Mouse (Mus musculus) heart, postnatal 0 days (tissue): ENCODE measurements around the gene Trmt44. TPM values are rescaled to one million over a fixed set of nuclear protein-coding genes. Genes with fewer than 3 reads are reported as not detected.

Experiments used
- ATAC-seq: fragments of 200-750 bp; cut with Nextera tagmentation; 2 replicates; pipeline ENCODE4 v1.8.0; 2017; ENCODE audit warnings: low read depth, moderate number of reproducible peaks, moderate library complexity; ENCODE audit not compliant: insufficient read depth
- DNase-seq: peaks from one replicate; pipeline ENCODE4 v3.0.0-alpha.2; 2016; ENCODE audit warnings: low spot score
- H3K27ac ChIP-seq: fragments of 300-500 bp; sonication (generic); 2 replicates; pipeline ENCODE4 v1.5.1; 2014; ENCODE audit warnings: low read depth, mild to moderate bottlenecking
- H3K27me3 ChIP-seq: fragments of 300-500 bp; sonication (generic); 2 replicates; pipeline ENCODE4 v1.6.1; 2014; ENCODE audit warnings: low read length, mixed read lengths; ENCODE audit not compliant: control insufficient read depth, insufficient read depth
- H3K36me3 ChIP-seq: fragments of 300-500 bp; sonication (generic); replicated peaks from 2 replicates; pipeline ENCODE4 v1.6.1; 2014; ENCODE audit warnings: low read length, mixed read lengths; ENCODE audit not compliant: control insufficient read depth, insufficient read depth
- H3K4me1 ChIP-seq: fragments of 300-500 bp; sonication (generic); 2 replicates; pipeline ENCODE4 v1.6.1; 2014; ENCODE audit warnings: antibody characterized with exemption; ENCODE audit not compliant: control insufficient read depth, insufficient read depth
- H3K4me2 ChIP-seq: fragments of 300-500 bp; sonication (generic); 2 replicates; pipeline ENCODE4 v1.6.1; 2014; ENCODE audit warnings: low read depth, mild to moderate bottlenecking, low read length, moderate library complexity
- H3K4me3 ChIP-seq: fragments of 300-500 bp; sonication (generic); 2 replicates; pipeline ENCODE4 v1.5.1; 2014; ENCODE audit warnings: low read depth, low read length
- H3K9ac ChIP-seq: fragments of 300-500 bp; sonication (generic); replicated peaks from 2 replicates; pipeline ENCODE4 v1.6.1; 2014; ENCODE audit warnings: low read depth, low read length, mixed read lengths
- H3K9me3 ChIP-seq: fragments of 300-500 bp; sonication (generic); replicated peaks from 2 replicates; pipeline ENCODE4 v1.6.1; 2016; ENCODE audit warnings: low read length; ENCODE audit not compliant: control insufficient read depth
- CTCF ChIP-seq: IDR thresholded peaks from 2 replicates; pipeline ENCODE4 v1.5.1; 2016; ENCODE audit warnings: antibody characterized with exemption, control low read depth, low read depth
- EP300 ChIP-seq: IDR thresholded peaks from 2 replicates; pipeline ENCODE4 v1.6.1; 2016; ENCODE audit warnings: antibody characterized with exemption, low read depth
- WGBS: fragments of 180-500 bp; shearing (Covaris S2); extraction: QIAGEN DNeasy Blood & Tissue Kit; methylation state at CpG from one replicate; pipeline ENCODE4 v1.1.7; 2014; 5-methylcytosine and 5-hydroxymethylcytosine counted together
- polyA plus RNA-seq: library from polyadenylated mRNA; unstranded; fragments of >200 nt; fragmentation: Nextera tagmentation; extraction: Ambion mirVana; gene quantifications from 2 replicates; pipeline ENCODE4 v1.2.1, GENCODE M21; 2015
- total RNA-seq: library from RNA; depleted of rRNA; stranded (reverse); fragments of >200 nt; gene quantifications from 2 replicates; pipeline ENCODE4 v1.2.3, GENCODE M21; 2014; ENCODE audit warnings: low replicate concordance

Trmt44 gene
- total and polyA plus RNA-seq, 2 experiments from 2014 or later, result 2.6 to 7.3 TPM

GRCm38 (mm10) chr5:35556393-35556792, 18.5 kb downstream of the Trmt44 start:
- H3K36me3 ChIP-seq, result peaks cover 24% of the 10 kb centered on the region
- DNase-seq (no peak), ATAC-seq (no peak)
- TF ChIP-seq CTCF (no peak), EP300 (no peak)
- no peaks in the 10 kb centered on the region for H3K27me3 ChIP-seq
- no peak overlapping the region for H3K27ac ChIP-seq
- 87% methylated on average over 7 of the region's 7 CpGs for WGBS
- no peak overlapping the region for H3K4me2 ChIP-seq
- H3K4me3 ChIP-seq, result no peak overlapping the region
- peaks cover 29% of the 10 kb centered on the region for H3K4me1 ChIP-seq
- no peaks in the 10 kb centered on the region for H3K9me3 ChIP-seq
- H3K9ac ChIP-seq, result no peak overlapping the region

- Histone ChIP-seq H3K36me3 (peaks cover 20% of the 10 kb centered on the region), H3K9ac (no peak overlapping the region), H3K4me1 (peaks cover 6% of the 10 kb centered on the region; the same call in 1 of the 2 replicates), H3K9me3 (no peaks in the 10 kb centered on the region), H3K4me2 (no peak overlapping the region), H3K4me3 (no peak overlapping the region), H3K27me3 (no peaks in the 10 kb centered on the region), H3K27ac (no peak overlapping the region)
- 76% methylated on average over 4 of the region's 4 CpGs for WGBS
- TF ChIP-seq EP300, result no peak
- TF ChIP-seq CTCF, result no peak
- DNase-seq, result no peak
- ATAC-seq, result no peak
These were observed 21.9 kb downstream of the Trmt44 start for GRCm38 (mm10) chr5:35552838-35553539.

GRCm38 (mm10) chr5:35551855-35552837, 22.7 kb downstream of the Trmt44 start:
- no peaks in the 10 kb centered on the region for H3K27me3 ChIP-seq
- DNase-seq (no peak), ATAC-seq (no peak)
- H3K4me1 ChIP-seq, result no peaks in the 10 kb centered on the region
- H3K36me3 ChIP-seq, result peaks cover 15% of the 10 kb centered on the region
- H3K4me2 ChIP-seq, result no peak overlapping the region
- 43% methylated on average over 7 of the region's 7 CpGs for WGBS
- no peaks in the 10 kb centered on the region for H3K9me3 ChIP-seq
- H3K4me3 ChIP-seq, result no peak overlapping the region
- H3K9ac ChIP-seq, result no peak overlapping the region
- no peak for TF ChIP-seq CTCF
- no peak for TF ChIP-seq EP300
- no peak overlapping the region for H3K27ac ChIP-seq

- Histone ChIP-seq H3K27ac (no peak overlapping the region), H3K36me3 (no peaks in the 10 kb centered on the region)
- no peak for ATAC-seq
These were observed 28.7 kb downstream of the Trmt44 start for GRCm38 (mm10) chr5:35546127-35546526.

GRCm38 (mm10) chr5:35541059-35541790, 33.6 kb downstream of the Trmt44 start:
- DNase-seq (no peak), ATAC-seq (no peak)
- no peaks in the 10 kb centered on the region for H3K4me1 ChIP-seq
- 63% methylated on average over 4 of the region's 4 CpGs for WGBS
- H3K27me3 ChIP-seq, result no peaks in the 10 kb centered on the region
- no peak overlapping the region for H3K4me2 ChIP-seq
- H3K4me3 ChIP-seq, result no peak overlapping the region
- TF ChIP-seq CTCF, result no peak
- TF ChIP-seq EP300, result no peak
- H3K9ac ChIP-seq, result no peak overlapping the region
- H3K36me3 ChIP-seq, result no peaks in the 10 kb centered on the region
- no peak overlapping the region for H3K27ac ChIP-seq
- H3K9me3 ChIP-seq, result no peaks in the 10 kb centered on the region

More at GRCm38 (mm10) chr5:35546127-35546526, 28.7 kb downstream of the Trmt44 start:
- Histone ChIP-seq H3K4me3 (no peak overlapping the region), H3K27me3 (no peaks in the 10 kb centered on the region), H3K4me2 (no peak overlapping the region), H3K9ac (no peak overlapping the region), H3K4me1 (no peaks in the 10 kb centered on the region), H3K9me3 (no peaks in the 10 kb centered on the region)
- no peak for DNase-seq
- TF ChIP-seq EP300 (no peak), CTCF (no peak)
